Mouse (Mus musculus) stomach, postnatal 0 days (tissue): ENCODE measurements around the gene Olfr799.

ENCODE experiments used
- CTCF ChIP-seq: IDR thresholded peaks from 2 replicates; pipeline ENCODE4 v1.5.1; 2016; ENCODE audit warnings: antibody characterized with exemption, low read depth, mild to moderate bottlenecking, moderate library complexity
- EP300 ChIP-seq: optimal IDR thresholded peaks from 2 replicates; pipeline ENCODE3; 2016; ENCODE audit warnings: antibody characterized with exemption

DNA sequence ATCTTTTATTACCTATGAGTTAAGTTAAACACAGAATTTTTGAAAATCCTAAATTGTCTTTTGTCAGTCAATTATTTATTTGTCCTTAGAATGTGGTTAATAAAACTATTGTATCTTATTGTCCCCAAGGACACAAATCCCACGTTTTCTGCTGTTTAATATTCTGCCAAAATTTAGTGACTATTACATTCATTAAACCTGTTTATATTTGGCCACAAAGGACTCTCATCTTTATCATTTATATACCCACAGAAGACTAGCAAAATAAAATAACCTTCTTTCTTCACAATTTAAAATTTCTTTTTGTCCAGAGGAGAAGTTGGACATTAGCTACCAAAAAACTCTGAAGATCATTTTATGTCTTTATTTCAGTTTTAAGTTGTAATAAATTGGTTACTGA, at the start of gene Olfr799:
- no peak for TF ChIP-seq CTCF
- TF ChIP-seq EP300: no peak
